Mouse (Mus musculus): ENCODE data around the gene 5730522E02Rik. TPM values are rescaled to one million over a fixed set of nuclear protein-coding genes. Genes with fewer than 3 reads are reported as not detected.

Gene 5730522E02Rik
- total and polyA plus RNA-seq, 3 experiments = 0.30 to 0.95 (median 0.52) TPM

DNA sequence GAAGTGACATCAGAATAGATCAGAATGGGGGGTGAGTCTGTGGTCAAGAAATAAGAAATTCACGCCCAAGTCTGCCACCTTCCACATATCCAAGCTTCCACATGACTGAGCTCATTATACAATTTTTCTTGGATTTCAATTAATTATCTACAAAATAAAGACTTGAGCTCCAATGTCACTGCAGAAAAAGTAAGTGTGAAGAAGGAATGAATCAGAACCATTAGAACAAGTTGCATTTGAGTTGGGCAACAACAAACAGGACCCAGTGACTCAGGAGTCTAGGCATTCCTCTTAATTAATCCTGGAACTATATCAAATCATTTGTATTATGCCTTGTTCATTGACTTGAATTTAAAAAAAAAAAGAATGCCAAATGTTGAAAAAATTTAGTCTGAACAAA, 422.9 kb downstream of the 5730522E02Rik start:
- no peak for DNase-seq

DNA sequence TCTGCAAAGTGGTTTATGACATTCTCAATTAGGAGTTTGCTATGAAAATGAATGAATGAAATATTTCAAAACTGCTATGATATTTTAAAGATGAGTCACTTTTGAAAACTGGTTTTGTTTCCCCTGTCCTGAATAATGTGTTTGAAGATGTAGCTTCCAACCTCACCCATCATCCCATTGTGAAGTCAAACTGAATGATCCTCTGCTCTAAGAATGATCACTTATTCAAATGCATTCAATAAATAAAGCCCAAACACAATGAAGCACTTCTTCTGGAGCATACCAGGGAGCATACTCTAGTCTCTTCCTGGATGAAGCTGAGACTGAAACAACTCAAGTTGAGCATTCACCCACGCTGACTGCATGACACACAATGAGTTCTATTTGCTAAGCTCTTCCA, 438.3 kb downstream of the 5730522E02Rik start:
- no peak for DNase-seq

DNA sequence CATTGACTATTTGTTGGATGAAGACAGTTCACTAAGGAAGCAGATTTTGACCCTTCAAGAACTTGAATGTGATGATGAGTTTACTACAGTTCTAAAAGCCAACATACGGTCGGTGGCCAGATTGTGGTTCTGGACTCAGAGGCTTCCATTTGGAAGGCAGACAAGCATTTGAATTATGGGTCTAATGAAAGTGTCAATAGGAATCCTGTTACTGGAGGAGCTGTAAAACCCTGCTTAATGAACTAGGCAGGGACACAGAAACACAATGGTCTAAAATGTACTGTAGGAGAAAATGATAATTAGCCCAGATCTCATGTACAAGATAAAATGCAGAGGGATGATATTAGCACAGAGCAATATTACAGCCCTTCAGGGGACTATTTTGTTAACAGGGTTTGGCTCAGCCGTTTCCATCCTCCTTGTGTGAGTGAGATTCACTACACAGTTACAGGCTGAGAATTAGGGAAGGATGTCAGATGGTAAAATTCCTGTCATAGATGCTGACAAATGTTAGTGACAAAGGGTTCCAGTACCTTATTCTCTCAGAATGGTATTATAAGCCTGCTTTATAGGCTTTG, 439.5 kb downstream of the 5730522E02Rik start:
- DNase-seq = no peak

DNA sequence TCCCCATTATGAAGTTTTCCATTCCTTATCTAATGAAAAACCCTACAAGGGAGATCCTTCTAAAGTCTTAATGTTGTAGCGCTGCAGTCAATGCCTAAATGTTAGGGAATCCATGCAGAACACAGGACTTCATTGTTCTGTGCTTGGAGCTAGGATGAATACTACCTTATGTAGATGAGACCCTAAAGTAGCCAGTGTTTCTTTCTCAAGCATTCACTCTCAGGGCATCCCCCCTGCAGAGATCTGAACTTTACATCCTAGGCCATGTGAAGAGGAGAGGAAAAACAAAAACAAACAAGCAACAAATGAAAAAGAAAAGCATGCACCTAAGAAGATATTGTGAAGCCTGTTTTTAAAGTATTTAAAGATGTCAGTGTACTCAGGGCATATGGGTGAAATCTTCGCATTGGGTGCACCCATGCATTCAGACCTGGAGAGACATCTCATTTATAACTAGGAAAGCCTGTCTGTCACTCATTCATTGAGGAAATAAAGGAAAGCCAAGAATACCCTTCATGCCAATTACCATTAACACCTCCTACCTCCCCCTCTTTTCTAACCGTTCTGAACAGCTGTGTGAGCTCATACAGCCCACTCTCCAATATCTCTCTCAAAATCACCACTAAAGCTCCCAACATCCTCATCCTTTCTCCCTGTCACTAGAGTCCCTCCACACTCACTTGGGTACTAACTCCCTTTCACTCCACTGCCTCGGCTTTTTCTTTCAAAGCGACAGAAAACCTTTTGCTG, 442.8 kb downstream of the 5730522E02Rik start:
- no peak for DNase-seq

DNA sequence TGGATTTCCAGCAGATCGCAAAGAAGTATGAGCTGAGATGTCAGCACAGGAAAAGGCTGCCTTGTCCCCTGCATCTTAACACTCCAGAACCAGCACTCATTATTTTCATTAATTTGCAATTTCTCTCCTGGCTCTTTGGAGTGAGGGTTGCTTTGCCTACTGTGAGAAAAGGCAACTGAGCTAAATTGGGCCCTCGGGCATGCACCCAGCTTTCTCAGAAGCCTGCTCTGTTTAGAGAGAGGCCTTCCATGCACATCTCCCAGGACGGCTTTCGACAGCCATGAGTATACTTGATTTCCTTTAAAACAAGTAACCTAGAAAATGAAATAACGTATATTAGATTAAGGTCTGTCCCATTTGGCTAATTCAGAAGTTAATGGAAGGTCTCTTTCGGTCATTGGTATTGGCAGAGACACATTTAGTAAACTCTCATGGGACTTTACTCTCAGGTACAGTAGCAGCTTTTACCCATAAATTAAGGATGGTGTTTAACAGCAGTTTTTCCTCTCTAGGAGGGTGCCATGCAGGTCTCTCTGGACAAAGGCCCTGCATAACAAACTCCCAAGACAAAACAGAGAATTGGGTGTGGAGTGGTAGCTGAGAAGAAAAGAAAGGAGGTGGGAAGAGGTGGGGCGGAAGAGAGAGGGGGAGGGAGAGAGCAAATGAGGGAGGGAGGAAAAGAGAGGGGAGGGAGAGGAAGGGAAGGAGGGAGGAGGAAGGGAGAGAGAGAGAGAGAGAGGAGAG, 457.2 kb downstream of the 5730522E02Rik start:
- no peak for DNase-seq

DNA sequence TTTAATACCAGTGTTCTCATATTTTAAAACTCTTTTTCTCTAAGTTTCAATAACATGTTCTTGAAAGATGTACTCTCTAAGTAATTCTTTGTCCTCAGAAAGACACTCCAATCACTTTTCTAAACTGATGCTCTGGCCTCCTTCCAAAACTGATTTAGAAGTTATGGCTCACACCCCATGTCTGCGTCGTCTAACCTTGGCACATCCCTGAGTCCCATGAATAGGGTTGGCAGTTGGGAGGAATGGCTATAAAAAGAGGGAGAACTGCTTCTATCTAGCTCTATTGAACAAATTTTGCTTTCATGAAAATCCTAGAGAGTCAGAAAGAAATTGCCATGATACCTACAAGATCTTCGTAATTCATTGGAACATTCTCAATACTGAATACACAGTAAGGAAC, 458.1 kb downstream of the 5730522E02Rik start:
- no peak for DNase-seq

DNA sequence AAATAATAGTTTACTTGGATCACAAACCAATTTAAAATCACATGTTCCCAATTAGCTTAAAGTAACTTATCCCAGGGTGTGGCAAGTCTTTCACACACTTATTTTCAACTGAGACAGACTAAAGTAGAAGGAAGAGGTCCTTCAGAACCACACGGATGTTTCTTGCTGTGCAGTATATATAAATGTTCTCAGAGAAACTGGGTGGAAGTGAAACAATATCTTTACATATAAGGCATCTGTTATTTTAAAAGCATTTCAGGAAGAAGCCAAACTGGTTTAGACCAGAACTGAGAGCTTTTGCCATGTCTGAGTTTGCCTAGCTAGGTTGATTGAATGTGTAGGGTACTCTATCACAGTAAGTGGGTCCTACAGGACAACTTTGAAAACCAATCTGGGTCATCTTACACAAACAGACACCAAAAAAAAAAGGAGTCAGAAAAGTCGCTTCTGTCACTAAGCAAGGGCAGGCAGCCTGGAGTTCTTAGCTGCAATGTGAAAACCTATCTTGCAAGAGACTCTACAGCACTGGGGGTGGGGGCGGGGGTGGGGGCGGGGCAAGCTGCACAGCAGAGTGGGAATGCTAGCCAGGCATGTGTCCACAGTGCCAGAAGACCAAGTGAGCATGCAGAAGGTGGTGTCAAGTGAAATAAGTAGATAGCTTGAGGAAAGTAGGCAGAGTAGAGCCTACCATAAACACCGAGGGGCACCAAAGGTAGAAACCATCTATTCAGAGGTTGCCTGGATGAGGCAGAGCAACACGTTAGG, 463.3 kb downstream of the 5730522E02Rik start:
- no peak for DNase-seq

DNA sequence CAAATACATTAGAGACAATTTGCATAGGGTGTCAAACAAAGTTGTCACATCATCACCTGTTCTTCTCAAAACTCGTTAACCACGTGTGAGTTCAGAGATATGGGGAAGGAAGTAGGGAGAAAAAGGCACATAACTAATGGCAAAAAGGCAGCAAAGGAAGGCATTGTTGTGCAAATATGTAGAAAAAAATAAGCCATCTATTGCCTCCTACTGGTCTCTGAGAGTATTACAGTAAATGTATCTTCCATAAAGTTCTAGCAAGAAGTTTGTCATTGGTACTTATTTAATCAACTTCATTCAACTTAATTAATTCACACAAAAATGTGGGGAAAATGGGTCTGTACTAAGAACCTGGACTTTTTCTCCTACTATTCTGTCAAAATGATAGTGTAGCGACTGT, 466.9 kb downstream of the 5730522E02Rik start:
- DNase-seq = no peak

DNA sequence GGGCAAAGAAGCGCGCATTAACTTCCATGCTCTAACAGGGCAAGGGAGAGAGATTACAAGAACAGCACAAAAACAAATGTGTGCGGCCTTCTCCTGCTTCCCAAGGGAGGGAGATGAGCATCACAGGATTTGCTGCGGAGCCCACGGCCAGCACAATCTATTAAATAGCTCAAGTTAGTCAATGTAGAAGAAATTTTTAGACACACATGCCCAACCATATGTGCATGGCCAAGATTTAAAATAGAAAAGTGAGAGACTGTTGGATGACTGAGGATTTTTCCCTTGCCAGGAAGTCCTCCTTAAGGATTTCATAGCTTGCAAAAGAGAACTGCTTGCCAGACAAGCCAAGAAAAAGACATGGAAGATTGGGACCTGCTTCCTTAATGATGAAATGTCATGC, 473.3 kb downstream of the 5730522E02Rik start:
- no peak for DNase-seq

DNA sequence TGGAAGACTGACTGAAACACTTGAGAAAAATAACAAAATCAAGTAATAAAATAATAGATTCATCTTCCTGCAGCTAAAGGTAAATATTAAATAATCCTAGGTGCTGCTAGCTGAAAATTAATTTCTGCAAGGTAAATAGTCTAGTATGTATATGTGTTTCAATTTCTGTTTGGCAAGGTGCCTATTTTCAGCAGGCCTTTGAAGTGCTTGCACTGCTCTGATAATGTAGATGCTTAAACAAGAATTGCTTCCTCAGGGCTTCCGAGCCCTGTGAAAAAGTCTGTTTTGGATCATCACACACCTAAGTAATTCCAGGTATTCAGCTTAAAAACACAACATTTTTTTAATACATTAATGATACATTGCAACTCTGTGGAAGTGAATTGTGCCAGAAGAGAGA, 481.1 kb downstream of the 5730522E02Rik start:
- DNase-seq = no peak

DNA sequence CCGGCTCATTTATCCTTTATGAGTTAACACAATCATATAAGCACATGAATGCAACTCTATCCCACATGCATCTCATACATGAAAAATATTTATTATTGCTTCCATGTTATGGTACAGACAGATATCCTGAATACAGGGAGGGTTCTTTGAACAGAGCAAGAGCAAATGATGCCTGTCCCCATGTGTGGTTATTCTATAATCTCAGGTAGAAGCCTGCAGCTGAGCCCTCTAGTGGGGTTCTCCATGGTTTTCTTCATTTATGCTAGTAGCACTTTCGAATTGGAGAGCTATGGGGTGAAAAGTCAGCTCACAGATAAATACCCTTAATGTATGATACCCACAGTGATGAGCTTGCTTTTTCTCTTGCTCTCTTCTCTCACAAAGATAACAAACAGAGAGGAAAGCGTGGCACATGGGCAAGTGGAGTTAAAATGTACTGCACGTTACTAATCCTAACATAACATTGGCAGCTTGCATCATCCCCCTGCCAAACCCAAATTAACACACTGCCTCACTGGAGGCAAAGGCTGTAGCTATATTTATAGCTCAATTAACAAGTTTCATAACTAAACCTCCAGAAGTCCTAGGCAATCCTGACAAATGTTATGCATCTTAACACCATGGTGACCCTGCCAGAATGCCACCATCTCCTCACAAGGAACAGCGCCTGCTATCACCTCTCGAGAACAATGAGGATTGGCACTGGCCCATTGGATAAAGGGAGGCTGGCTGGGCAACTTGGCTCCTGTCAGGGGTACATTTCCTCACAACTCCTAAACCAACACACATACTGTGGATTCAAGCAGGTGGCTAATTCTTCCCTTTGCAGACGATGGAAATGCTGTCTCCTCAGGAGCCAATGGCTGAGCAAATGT, 494.9 kb downstream of the 5730522E02Rik start:
- DNase-seq = no peak

DNA sequence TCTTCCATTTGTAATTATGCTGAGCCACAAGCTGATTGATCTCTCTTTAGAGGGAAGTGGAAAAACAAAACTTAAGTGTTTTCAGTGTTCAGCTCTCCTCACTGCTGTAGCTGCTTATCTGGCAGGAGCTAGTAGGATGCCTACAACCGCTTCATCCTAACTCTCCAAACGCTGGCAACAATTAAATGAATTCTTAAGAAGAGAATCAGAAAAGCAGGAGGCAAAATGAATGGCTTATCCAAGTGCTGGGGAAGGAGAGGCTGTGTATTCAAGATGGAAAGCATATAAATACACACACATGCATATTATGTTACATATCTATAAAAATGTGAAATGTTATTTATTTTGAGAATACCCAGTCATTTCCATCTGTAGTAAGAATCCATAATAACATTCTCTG, 500.0 kb downstream of the 5730522E02Rik start:
- no peak for DNase-seq

DNA sequence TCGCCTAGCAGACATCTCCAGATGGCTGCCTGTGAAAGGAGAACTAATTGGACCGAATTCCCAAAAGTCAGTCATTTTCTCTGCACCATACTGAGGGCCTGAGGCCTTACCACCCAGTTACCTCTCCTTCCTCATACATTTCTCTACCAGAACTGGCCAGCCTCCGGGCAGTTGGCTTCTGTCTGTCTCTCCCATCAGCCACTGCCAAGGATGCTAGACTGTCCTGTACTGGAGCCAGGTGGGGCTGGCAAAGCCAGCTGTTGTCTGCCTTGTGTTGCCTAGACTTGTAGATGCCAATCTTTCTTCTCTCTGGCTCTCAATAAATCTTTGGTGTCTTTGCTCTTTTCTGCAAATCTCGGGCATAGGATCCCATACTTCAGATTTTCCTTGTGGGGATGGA, 500.7 kb downstream of the 5730522E02Rik start:
- DNase-seq = no peak

DNA sequence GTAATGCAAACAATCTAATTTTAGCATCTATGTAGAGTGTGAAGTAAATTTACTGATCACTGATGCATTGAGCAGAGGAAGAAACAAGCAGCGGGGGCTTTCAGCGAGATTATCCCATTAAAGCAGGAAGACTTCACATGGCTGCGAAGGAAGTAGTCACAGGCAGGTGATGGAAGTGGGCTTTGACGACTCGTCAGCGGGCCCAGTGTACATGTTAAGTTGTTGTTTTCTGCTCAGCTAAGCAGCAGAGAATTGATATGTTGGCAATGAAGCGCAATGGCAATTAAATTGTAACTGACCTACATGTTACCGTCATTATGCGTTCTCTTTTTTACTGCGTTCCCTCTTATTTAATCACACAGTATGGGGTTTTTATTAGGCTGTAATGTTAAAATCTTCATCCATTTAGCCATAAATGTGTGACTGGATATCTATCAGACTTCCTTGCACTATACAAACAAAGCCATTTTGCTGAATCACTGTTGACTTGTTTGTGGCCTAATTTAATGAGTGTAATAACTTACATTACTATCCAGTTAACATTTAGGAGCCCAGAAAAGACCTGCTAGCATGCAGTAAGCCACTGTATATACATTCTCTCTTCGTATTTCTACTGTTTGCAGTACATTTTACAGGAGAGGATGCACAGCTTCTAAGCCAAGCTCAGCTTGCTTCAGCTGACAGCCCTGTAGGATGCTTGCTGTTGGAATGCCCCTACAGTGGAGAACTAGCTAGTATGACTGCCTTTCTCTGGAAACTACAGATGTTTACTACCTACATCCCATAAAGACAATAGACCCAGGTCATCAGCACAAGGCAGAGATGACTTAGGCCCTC, 506.0 kb downstream of the 5730522E02Rik start:
- no peak for DNase-seq

DNA sequence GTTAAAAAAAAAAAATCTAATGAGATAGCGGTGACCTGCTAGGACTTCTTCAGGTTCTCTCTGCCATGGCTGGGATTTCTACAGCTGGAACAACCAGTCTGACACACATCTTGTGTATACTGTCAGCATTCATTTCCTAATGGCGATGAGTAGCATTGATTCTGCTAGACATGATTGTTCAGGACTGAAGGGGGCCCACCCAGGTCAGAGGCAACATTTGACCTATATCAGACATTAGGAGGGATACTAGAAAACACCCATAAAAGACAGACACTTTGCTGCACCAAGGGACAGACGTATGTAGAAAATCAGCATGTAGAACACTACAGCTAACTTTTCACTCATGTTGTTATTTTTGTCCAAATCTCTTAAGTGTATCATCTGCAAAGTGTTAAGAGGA, 507.8 kb downstream of the 5730522E02Rik start:
- no peak for DNase-seq

DNA sequence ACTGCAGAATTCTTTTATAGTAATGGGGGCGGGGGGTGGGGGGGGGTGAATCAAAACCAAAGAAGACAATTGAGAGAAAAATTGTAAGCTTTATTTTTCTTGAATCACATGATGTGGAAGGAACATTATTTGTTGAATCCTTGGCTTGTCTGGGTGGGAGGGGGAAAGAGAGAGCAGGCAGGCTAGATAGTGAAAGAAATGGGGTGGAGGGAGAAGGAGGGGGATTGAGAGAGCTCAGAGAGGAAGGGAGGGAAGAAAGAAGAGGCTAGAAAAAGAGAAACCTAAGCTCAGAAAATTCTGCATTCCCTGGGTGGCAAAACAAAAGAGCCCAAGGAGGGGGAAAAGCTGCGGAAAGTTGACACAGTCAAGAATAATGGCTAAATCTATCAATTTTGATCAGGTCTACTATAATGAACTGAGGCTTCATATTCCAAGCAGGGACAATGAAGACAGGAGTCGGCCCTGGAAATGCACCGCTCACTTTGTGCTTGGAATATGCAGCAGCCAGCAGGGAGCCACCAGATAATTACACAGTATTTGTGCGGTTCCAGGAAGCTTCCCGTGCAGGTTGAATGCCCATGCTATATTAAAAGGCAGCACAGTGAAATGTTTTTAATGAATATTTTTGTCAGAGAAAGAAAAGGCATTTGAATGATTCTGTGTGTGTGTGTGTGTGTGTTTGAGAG, 512.9 kb downstream of the 5730522E02Rik start:
- DNase-seq = no peak

DNA sequence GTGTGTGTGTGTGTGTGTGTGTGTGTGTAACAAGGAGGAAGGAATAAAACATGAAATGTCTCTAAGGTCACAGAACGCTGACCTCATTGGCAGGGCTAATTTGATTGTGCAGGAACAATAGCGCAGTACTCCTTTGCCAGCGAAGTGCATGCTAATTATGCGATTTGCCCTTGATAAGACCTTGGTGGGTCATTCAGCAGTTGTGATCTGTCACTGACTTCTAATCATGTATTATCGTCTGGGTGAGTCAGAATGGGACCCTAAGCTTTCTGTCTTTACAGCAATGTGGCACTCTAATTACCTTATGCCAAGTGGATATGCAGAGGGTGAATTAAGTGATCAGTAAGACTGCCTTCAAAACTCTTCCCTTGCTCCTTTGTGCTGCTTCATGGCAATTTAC, 514.4 kb downstream of the 5730522E02Rik start:
- DNase-seq = no peak

DNA sequence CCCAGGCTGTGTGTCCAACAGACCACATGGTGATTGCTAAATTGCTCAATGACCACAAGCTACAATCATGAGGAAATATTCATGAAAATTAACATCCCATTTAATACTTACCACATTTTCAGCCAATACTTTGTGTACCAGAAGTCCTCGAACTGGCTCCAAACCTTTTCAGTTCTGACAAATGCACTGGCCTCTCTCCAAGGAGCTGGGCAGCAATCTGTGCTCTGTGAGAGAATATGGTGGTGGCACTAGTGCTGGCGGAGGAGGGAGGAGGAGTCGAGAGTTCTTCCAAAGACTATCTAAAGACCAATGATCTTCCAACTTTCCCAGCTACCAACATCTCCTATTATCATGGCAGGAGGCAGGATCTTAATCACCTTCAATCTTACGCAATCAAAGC, 525.8 kb downstream of the 5730522E02Rik start:
- DNase-seq = no peak

DNA sequence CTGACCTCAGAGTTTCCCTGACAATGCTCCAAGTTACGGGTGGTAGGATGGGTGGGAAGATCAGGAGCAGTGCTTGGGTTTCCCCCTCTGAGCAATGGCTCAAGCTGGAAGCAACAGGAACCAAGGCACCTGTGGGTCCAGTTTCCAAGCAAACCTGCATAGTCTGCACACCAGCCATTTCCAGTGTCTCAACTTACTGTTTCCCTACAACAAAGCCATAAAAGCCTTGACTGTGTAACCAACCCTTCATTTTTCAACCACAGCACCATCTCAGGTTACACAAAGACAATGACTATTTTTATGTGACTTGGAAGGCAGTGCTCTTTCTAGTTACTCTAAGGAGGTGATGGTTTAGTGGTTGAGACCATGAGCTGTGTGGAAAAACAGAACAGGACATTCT, 530.7 kb downstream of the 5730522E02Rik start:
- no peak for DNase-seq

DNA sequence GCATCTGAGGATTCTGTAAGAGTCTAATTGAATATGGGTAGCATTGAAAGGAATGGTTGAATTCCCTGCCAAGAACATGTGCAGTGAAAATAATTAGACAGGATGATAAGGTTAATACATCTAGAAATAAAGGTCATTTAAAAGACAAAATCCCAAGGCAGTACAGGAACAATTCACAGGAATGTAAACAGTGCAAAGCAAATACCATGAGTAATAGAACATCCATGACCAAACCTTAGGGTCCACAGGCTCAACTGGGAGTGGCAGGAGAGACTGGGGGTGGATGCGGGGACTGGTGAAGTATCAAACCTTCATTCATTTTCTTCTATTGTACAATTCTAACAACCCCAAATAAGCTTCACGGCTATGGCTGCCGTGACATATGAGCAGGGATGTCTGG, 536.4 kb downstream of the 5730522E02Rik start:
- DNase-seq = no peak
